Mouse (Mus musculus): Measurements from ENCODE around the gene Rab11fip3.

DNA sequence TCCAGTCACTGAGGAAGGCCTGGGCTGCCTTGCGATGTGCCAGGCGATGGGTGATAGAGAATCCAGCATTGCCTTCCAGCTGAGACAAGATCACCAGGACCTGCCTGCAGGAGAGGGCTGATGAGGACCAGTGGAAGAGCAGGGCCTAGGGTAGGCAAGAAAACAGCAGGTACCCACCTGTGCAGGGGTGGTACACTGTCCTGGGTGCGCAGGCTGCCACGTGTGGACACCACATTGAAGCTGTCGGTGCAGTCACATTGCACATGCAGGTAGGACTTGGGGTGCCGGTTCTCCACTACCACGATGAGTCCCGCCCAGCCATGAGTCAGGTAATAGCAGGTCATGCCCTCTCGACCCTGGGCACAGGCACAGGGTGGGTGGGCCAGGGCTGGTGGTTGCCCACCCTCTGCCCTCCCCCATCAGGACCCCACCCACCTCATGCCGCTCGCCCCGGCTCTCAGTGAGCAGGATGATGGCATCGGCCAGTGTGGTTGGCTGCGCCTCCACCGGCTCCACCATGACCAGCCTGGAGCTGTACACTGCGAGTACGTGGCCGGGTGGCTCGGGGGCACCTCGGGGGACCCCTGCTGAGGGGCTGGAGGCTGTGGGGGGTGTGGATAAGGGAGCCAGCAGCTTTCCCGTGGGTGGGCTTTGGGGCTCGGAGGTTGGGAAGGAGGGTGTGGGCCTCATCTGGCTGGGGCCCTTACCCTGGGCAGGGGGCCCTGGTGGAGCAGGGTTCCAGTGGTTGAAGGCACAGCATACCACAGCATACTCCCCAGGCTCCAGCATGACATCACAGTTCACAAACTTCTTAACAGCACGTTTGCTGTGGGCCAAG, 109.5 kb downstream of the Rab11fip3 start:
- TF ChIP-seq HCFC1 (IDR thresholded peaks at IDR 0.05; ENCODE audit: borderline replicate concordance, insufficient read depth, low read length) (no peak), MAFK (IDR thresholded peaks at IDR 0.05; ENCODE audit: insufficient read depth, low read depth, low read length) (no peak), ZNF384 (IDR thresholded peaks at IDR 0.05; ENCODE audit: low read depth, low read length) (no peak), CHD2 (IDR thresholded peaks at IDR 0.05; ENCODE audit: low read depth, low read length) (no peak)
